Mouse (Mus musculus): ENCODE measurements around the gene Igdcc3. TPM values are rescaled to one million over a fixed set of nuclear protein-coding genes. Genes with fewer than 3 reads are reported as not detected.

Gene Igdcc3
- polyA plus RNA-seq, 1 experiment, result not detected

DNA sequence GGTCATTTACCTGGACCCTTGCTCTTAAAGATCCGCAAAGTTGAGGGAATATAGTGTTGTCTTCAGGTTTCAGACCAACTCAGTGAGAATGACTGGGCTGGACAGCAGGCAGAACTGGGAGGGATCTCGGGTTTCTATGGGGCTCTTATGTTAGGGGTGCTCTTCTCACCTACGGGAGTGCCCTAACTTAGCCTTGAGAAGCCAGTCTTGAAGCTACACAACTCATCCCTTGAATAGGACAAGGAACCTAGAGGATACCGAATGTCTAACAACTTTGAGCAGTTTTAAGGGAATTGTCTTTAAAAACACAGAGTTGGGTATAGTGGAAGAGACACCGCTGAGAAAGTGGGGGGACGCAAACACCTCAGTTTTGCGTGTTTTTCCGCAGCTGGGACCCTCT lies 498 bp upstream of the Igdcc3 start:
- Histone ChIP-seq H3K27ac (ENCODE audit: insufficient read depth, low read depth, low read length) (no peak overlapping the region), H3K4me3 (ENCODE audit: low read depth, low read length) (peak overlapping the region; percentile 54), H3K4me1 (ENCODE audit: control insufficient read depth, insufficient read depth, insufficient read length, low read length) (no peaks in the 10 kb centered on the region), H3K27me3 (ENCODE audit: control insufficient read depth, insufficient read depth, low read length) (peaks cover 37% of the 10 kb centered on the region), H3K36me3 (ENCODE audit: control insufficient read depth, insufficient read depth, low read length) (no peaks in the 10 kb centered on the region)
- WGBS, result 13% methylated on average over 8 of the region's 8 CpGs
- TF ChIP-seq POLR2A (IDR thresholded peaks at IDR 0.05; ENCODE audit: low read depth, low read length) (no peak), CTCF (IDR thresholded peaks at IDR 0.05; ENCODE audit: extremely low read depth, insufficient read length, insufficient replicate concordance, low read depth, low read length) (no peak)

DNA sequence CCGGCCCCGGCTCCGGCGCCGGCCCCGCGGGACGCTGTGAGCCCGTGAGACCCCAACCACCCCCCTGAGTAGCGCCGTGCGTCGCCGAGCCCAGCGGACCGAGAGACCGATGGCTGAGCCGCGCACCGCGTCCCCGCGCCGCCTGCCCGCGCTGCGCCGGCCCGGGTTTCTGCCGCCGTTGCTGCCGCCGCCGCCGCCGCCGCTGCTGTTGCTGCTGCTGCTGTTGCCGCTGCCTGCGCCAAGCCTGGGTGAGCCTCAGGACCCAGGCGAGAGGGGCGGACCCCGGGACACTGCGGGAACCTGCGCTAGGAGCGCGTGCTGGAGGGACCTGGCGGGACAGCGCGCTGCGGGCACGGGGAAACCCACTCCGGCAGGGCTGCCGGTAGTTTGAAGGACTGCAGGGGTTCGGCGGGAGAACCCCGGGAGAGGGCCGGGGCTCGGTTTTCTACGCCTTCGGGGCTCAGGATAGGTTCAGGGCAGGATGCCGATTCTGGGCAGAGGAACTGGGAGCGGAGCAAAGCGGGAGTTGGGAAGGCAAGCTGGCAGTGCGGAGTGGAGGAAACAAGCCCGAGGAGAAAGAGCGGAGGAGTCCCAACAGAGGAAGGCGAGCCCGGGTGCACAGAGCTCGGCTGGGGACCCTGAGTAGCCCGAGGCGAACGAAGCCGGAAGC lies 452 bp downstream of the Igdcc3 start:
- WGBS, result 1% methylated on average over 71 of the region's 73 CpGs
- Histone ChIP-seq H3K4me1 (ENCODE audit: control insufficient read depth, insufficient read depth, insufficient read length, low read length) (no peaks in the 10 kb centered on the region), H3K27me3 (ENCODE audit: control insufficient read depth, insufficient read depth, low read length) (peaks cover 37% of the 10 kb centered on the region), H3K4me3 (ENCODE audit: low read depth, low read length) (peak overlapping the region; percentile 54), H3K36me3 (ENCODE audit: control insufficient read depth, insufficient read depth, low read length) (no peaks in the 10 kb centered on the region), H3K27ac (ENCODE audit: insufficient read depth, low read depth, low read length) (no peak overlapping the region)
- no peak for TF ChIP-seq CTCF (IDR thresholded peaks at IDR 0.05; ENCODE audit: extremely low read depth, insufficient read length, insufficient replicate concordance, low read depth, low read length)
- no peak for TF ChIP-seq POLR2A (IDR thresholded peaks at IDR 0.05; ENCODE audit: low read depth, low read length)

DNA sequence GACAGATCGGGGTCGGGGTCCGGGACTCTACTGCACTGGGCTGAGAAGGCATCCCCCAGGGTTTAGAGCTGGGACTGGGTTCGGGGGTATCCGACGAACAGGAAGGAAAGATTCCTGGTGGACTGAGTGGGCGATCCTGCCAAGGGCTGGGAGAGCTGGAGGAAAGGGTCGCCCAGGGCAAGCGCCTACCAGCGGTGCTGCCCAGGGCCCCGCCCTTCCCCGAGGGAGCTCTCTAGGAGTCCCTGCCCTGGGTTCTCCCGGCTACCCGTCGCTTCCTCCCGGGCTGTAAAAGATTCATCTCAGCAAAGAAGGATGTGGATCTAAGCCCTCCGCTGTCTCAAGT lies 958 bp downstream of the Igdcc3 start:
- Histone ChIP-seq H3K4me3 (ENCODE audit: low read depth, low read length) (peak overlapping the region; percentile 54), H3K36me3 (ENCODE audit: control insufficient read depth, insufficient read depth, low read length) (no peaks in the 10 kb centered on the region), H3K27me3 (ENCODE audit: control insufficient read depth, insufficient read depth, low read length) (peaks cover 37% of the 10 kb centered on the region), H3K4me1 (ENCODE audit: control insufficient read depth, insufficient read depth, insufficient read length, low read length) (no peaks in the 10 kb centered on the region), H3K27ac (ENCODE audit: insufficient read depth, low read depth, low read length) (no peak overlapping the region)
- TF ChIP-seq POLR2A (IDR thresholded peaks at IDR 0.05; ENCODE audit: low read depth, low read length) (no peak), CTCF (IDR thresholded peaks at IDR 0.05; ENCODE audit: extremely low read depth, insufficient read length, insufficient replicate concordance, low read depth, low read length) (no peak)
- 1% methylated on average over 17 of the region's 17 CpGs for WGBS

DNA sequence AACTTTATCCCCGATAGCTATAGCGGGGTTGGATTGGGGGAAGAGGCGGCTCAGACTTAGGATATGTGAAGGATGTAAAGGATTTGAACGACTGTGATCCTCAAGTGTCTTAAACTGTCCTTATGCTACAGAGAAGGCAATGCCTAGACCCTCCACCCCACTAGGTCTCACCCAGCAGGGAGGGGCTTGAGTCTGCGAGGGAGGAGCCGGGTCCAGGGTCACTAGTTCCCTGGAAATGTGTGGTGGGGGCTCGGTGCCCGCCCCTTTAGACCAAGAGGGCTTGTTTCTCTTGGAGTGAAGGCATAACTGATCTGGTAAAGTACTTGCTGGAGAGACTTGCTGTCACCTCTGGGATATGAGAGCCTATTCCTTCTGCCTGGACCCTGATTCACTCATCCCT lies 1.4 kb downstream of the Igdcc3 start:
- H3K27ac ChIP-seq (ENCODE audit: insufficient read depth, low read depth, low read length), result no peak overlapping the region
- no peaks in the 10 kb centered on the region for H3K4me1 ChIP-seq (ENCODE audit: control insufficient read depth, insufficient read depth, insufficient read length, low read length)
- no peak for TF ChIP-seq POLR2A (IDR thresholded peaks at IDR 0.05; ENCODE audit: low read depth, low read length)
- no peak for TF ChIP-seq CTCF (IDR thresholded peaks at IDR 0.05; ENCODE audit: extremely low read depth, insufficient read length, insufficient replicate concordance, low read depth, low read length)
- WGBS, result 8% methylated on average over 8 of the region's 8 CpGs
- no peak overlapping the region for H3K4me3 ChIP-seq (ENCODE audit: low read depth, low read length)
- peaks cover 37% of the 10 kb centered on the region for H3K27me3 ChIP-seq (ENCODE audit: control insufficient read depth, insufficient read depth, low read length)
- H3K36me3 ChIP-seq (ENCODE audit: control insufficient read depth, insufficient read depth, low read length), result no peaks in the 10 kb centered on the region

DNA sequence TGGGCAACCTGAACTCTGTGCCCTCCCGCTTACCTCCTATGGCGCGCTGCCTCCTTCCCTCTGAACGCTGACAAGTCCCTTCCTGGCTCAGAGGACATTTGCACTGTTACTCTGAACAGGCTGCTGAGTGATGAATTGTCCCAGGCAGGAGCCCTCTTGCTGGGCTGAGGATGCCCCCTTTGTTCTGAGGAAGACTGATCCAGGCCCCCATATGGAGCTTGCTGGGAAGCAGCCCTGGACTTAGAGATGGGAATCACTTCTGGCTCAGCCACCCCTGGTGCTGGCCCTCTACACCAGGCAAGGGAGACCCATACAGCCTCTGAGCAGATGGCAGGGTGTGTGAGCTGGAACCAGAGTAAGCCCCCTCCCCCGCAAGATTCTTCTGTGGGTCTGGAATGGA lies 5.0 kb downstream of the Igdcc3 start:
- Histone ChIP-seq H3K36me3 (ENCODE audit: control insufficient read depth, insufficient read depth, low read length) (no peaks in the 10 kb centered on the region), H3K4me3 (ENCODE audit: low read depth, low read length) (no peak overlapping the region), H3K27me3 (ENCODE audit: control insufficient read depth, insufficient read depth, low read length) (peaks cover 22% of the 10 kb centered on the region), H3K4me1 (ENCODE audit: control insufficient read depth, insufficient read depth, insufficient read length, low read length) (no peaks in the 10 kb centered on the region), H3K27ac (ENCODE audit: insufficient read depth, low read depth, low read length) (no peak overlapping the region)
- TF ChIP-seq POLR2A (IDR thresholded peaks at IDR 0.05; ENCODE audit: low read depth, low read length) (no peak), CTCF (IDR thresholded peaks at IDR 0.05; ENCODE audit: extremely low read depth, insufficient read length, insufficient replicate concordance, low read depth, low read length) (no peak)
- 85% methylated on average over 5 of the region's 5 CpGs for WGBS

DNA sequence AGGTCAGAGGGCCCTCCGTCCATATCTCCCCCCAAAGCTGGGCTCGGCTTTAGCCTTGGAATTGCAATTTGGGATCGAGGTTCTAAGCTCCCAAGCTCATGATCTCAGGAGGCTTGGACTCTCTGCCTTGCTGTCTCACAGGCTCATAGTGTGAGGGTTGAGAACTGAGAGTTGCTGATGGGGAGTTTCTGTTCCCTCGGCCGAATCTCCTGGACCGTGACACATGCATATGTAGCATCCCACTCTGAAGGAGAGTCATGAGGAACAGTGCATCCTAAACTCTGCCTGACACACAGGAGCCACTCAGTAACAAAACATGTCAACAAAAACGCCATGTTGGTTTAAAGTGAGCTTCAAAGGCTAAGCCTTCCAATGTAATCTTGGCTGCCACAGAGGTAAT lies 7.5 kb downstream of the Igdcc3 start:
- no peaks in the 10 kb centered on the region for H3K27me3 ChIP-seq (ENCODE audit: control insufficient read depth, insufficient read depth, low read length)
- 80% methylated on average over 7 of the region's 7 CpGs for WGBS
- H3K36me3 ChIP-seq (ENCODE audit: control insufficient read depth, insufficient read depth, low read length), result no peaks in the 10 kb centered on the region
- no peak overlapping the region for H3K27ac ChIP-seq (ENCODE audit: insufficient read depth, low read depth, low read length)
- no peak overlapping the region for H3K4me3 ChIP-seq (ENCODE audit: low read depth, low read length)
- TF ChIP-seq POLR2A (IDR thresholded peaks at IDR 0.05; ENCODE audit: low read depth, low read length), result no peak
- no peaks in the 10 kb centered on the region for H3K4me1 ChIP-seq (ENCODE audit: control insufficient read depth, insufficient read depth, insufficient read length, low read length)

DNA sequence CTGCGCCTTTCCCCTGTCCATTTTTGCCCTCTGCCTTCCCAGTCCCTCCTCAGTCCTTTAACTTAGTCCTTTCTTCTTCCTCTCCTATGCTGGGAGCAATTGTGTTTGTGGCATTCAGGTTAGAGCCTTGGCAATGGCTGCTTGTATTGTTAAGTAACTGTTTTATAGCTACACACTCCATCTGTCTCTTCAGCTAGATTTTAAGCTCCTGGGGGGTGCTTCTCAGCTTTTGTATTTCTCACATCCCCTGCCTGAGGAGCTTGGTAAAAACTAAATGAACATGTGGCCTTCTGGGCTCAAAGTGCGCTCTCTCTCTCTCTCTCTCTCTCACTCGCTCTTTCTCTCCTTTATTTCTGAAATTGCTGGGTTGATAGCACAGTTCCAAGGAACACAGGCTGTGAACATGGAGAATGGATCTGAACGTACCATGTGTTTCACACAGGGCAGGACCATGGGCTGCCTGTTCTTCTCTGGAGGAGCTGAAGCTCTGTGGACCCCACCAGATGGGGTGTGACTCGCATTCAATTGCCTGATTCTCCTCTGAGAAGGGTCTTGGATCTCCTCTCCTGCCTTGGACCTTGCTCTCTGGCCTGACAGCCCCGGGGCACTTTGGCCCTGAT lies 11.8 kb downstream of the Igdcc3 start:
- Histone ChIP-seq H3K27ac (ENCODE audit: insufficient read depth, low read depth, low read length) (no peak overlapping the region), H3K27me3 (ENCODE audit: control insufficient read depth, insufficient read depth, low read length) (no peaks in the 10 kb centered on the region; the same call in 1 of the 2 replicates)
- WGBS, result 66% methylated on average over 6 of the region's 6 CpGs

More for the DNA sequence above, 11.8 kb downstream of the Igdcc3 start:
- Histone ChIP-seq H3K4me3 (ENCODE audit: low read depth, low read length) (no peak overlapping the region), H3K4me1 (ENCODE audit: control insufficient read depth, insufficient read depth, insufficient read length, low read length) (no peaks in the 10 kb centered on the region), H3K36me3 (ENCODE audit: control insufficient read depth, insufficient read depth, low read length) (no peaks in the 10 kb centered on the region)
- no peak for TF ChIP-seq POLR2A (IDR thresholded peaks at IDR 0.05; ENCODE audit: low read depth, low read length)
- no peak for TF ChIP-seq CTCF (IDR thresholded peaks at IDR 0.05; ENCODE audit: extremely low read depth, insufficient read length, insufficient replicate concordance, low read depth, low read length)
